Mouse (Mus musculus): Measurements from ENCODE around the gene Med14.

DNA sequence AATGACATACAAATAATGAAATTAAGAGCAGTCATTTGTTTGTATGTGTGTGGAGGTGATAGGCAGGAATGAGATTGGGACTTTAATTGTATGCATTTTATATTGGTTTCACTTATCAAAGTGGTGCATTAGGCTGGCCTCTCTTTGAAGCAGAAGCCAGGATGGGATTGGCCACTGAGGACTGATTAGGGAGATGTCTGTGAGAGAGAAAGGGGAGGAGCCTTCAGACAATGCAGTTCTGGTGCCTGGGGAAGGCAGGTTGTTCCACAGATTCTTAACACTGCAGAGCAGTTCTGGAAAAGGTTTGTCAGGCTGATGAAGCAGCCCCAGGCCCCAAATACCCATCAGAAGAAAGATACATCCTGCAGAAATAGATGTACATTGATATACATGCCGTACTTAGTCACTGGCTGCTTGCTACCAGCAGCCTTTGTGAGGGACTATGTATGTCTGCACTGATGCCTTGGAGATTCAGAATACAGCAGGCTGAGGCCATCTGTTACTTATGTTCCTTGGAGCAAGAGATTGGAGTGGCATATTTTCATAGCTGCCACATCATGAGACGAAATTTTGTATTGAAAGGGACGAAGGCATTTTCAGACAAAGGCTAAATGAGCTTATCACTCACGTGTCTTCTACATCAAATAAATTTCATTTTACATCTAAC lies 29.9 kb upstream of the Med14 start:
- TF ChIP-seq CTCF (IDR thresholded peaks at IDR 0.05; ENCODE audit: low read depth, low read length) (no peak), POLR2AphosphoS5 (IDR thresholded peaks at IDR 0.05; ENCODE audit: insufficient replicate concordance, low read depth, low read length) (no peak)

All from G1E (cell line).